Mouse (Mus musculus): ENCODE measurements at regions not wholly inside any gene's neighbourhood (a gene's known extent, or its start where the extent isn't known, plus 50 kb on each side); places are given as distances from the start of the nearest gene placed in this dataset.

DNA sequence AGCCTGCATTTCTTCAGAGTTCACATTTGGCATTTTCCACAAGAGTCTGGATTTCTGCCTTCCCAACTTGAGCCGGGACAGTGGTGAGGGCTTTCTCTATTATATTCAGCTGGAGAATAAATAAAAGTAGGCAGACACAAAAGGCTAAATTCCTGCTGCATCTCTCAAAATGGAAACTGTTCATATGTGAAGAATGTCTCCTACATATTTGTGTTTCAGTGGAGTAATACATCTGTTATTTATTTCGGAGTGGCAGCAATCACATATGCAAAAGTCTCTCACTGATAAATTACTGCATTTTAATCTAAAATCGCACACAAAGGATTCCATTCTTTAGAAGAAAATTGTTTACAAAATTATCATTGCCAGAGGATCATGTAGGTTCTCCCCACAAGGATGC lies 230.9 kb upstream of the Tank start:
- no peak for DNase-seq

DNA sequence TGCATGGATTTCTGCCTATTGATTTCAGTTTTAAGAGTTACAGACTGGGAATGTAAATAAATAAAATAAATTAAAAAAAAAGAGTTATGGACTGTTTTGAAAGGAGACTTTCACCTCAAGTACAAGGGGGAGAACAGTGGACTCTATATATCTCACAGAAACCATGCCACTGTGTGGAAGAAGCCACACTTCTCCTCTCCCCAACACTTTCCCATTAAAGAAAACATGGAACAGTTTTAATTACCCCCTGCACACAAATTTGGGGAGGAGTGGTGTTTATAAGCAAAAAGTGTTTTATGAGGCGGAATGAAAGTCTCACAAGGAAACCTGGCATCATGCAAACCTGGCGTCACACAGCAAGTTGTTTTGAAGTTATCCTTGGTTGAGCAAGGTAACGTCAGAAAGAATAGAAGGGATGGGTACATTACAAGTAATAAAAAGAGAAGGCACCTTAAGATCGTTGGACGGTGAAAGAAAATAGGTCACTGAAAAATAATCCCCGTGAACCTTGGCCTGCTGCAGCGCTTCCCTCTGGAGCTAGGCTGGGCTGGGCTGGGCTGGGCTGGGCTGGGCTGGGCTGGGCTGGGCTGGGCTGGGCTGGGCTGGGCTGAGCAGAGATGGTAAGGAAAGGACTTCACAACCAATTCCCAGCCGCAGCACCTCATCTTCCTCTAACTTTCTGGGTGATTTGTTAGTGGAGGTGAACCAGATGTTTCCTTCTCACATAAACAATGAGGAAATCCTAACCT lies 232.2 kb upstream of the Tank start:
- no peak for DNase-seq

DNA sequence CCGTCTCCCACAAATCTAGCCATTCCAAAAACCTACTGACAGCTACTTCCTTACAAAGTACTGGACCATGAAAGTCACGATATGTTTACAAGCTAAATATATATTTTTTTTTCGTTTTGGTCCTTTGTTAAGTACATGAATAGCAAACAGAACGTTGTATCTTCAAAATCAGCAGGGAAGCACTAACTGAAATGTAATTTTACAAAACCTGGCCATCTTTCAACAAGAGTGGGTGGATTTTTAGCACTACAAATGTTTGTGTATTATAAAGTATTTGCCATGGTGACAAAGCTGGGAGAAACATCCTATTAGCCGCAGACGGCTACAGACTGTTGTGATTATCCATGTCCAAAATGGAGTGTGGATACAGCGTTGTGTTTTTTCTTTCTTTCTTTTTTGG lies 233.1 kb upstream of the Tank start:
- DNase-seq, result no peak

DNA sequence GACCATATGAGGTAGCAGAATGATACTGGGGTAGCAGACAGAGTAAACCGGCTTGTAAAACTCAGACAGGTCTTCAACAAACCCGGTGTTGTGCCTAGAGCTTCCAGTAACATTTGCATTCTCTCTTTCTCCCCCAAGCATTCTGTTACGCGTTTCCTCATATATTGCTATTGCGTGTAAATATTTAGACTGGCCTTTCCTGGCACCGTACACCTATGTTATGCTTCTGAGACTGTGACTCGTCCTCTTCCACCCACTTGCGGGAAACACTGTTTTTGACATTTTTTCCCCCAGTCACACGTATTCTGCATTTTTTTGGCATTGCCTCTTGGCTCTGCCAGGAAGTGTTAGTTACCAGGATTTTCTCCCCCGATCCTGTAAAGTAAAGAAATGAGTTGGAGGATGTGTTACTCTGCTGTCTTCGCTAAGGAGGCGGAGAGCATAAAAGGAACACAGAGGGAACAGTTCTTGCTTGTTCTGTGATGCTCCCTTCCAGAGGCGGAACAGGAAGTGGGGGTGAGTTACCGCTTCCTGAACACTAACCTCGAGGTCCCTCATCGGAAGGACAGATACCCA lies 233.7 kb upstream of the Tank start:
- DNase-seq, result peak; percentile 43

DNA sequence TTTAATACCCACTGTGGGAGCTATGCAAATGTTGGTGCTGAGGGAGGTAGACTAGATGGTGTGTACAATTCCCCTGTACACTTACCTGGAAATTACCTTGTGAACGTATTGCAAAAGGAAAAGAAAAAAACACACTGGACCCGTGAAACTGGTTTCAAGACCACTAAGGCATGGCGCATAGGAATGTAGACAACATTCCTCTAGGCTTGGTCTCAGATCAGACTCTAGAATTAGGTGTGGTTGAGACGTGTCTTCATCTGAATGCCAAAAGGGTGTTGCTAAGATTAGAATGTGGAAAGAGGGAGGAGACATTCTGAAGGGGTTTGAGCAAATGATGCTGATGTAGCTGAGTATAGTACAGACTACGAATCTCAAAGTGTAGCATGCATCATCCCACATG lies 237.1 kb upstream of the Tank start:
- DNase-seq, result no peak

DNA sequence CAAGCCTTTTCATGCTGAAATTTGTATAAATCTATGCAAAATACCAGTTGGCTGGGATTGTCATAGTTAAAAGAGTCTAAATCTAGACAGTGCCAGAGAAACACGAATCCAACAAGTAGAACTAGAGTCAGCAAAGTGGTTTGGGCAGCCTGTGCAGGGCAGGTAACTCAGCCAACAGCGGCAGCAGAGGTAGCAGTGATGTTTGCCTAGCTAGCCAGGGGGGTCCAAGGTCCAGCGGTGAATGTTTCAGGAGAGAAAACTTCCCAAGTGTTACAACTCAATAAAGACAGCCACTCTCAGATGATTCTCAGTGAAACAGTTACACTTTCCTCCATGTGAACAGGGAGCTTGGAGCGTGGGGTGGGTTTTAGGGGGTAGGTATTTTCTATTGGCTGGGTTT lies 259.2 kb upstream of the Tank start:
- DNase-seq, result peak; percentile 17

DNA sequence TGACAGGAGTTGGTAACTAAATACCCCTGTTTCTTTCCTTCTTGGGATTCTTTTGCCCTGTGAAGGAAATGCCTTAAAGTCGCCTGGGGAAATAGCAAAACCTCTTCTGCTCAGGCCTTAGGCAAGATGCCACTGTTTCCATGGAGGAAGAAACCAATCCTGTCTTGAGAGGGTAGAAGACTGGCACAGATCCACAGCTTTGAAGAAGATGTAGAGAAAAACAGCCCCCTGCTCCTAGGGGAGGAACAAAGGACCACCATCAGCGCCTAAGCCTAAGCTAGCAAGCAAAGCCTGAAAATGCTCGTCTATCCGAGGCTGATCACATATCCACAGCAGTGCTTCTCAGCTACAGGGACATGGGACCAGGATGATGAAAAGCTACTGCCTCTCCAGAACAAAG lies 268.0 kb upstream of the Tank start:
- DNase-seq, result no peak

DNA sequence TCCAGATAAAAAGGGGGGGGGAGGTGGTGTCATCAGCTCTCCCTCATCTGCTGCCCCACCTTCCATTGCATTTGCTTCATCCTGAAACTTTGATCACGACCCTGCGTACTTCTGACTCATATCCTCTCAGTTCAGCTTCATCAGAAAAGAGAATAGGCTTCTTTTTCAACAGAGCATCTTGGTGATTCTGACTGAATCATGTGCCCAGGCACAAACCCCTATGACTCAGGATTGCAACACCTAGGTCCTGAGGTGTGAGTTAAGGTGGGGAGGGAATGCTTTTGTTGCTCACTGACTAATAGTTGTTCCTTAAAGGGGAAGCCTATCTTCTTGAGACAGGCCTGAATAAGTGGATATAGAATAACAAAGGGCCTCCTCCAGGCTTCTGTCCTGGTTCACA lies 269.2 kb upstream of the Tank start:
- DNase-seq, result no peak

DNA sequence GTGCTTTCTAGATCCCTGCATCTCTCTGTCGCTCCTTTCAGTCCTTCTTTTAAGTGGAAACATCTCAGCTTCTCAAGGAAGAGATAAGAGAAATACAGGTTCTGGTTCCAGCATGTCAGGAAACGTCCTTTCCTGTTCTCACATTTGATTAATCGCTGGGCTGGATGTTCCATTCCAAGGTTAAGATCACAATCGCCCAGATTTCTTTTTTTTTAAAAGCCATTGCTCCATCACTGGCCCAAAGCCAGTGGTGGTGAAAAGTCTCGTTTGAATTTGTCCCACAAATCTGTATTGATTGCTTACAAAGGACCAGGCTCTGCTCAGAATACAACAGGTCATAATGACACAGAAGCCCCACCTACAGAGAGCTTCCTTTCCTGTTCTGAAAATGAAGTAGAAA lies 281.2 kb upstream of the Tank start:
- peak; percentile 62 for DNase-seq

DNA sequence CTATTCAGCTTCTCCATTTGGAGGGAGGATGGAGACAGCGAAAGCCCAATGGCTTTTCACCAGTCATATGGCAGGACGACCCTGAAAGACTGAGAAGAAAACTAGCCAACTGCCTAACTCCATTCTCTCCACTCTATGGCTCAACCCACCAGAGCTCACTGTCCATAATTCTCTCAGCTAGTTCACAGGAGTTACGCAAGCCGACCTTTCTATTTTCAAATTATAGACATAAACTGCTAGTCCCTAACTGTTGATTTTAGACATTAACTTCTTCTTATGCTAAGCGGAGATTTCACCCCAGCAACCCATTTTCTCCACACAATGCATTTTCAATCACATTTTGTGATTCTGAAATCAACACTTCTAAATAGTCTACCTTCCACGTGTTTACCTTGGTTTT lies 281.8 kb upstream of the Tank start:
- no peak for DNase-seq

DNA sequence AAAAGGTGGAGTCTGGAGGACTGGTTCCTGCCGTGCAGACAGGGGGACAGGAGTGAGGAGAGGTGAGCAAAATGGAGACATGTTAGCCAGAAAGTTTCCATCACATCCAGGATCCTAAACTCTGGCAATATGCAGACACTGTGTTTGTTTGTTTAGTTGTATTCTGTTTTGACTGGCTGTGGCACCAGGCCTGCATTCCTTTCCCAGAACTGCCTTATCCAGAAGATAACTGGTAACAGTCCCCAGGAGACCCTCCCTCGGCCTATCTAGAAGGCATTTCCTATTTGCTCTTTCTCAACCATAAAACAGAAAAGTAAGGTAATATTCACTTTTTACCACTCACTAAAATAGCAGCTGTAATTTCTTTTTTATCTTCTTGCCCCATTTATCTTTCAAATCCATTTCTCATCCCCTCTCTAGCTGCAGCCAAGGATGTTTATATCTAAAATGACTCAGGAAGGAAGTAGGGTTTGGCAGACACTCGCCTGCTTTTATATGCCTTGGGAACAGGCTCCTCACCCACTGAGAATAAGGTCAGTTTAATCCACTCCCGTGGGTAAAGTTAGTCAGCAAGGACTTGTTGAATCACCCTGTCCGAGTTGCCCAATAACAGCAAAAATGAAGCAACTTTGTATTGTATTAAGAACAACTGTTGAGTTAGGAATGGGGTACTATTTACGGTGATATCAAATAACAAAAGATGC lies 283.0 kb upstream of the Tank start:
- peak; percentile 61 for DNase-seq

DNA sequence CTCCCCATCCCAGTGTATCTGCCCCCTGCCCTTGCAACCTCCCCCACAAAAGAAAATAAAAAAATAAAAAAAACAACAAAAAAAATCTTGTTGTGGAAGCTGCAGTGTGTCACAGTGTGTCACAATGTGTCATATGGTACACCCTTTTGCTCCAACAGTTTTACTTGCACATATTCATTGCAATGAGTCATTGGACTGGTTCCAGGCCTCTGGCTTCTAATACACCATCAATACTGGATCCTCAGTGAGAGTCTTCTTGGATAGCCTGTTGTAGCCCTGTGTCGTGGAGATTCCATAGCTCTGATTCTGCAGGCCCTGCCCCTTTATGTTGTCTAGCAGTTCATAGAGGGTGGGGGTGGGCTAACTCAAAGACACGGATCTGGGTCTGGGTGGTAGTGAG lies 290.1 kb upstream of the Tank start:
- DNase-seq, result no peak

DNA sequence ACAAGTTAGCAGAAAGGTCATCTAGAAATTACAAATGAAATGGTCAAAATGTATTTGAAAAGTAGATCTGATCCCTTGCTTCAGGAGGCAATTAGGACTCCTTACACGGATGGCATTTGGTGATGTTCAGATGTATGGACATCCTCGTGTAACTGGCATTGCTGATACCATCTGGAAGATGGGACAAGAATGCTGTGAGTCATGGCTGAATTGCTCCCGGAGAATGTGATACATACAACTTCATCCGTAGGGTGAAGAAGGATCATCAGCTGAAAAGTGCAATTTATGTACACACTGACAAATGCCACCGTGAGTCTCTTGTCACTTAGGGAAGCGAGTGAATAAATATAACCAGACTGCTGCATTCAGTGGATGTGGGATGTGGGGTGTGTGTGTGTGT lies 293.7 kb upstream of the Tank start:
- no peak for DNase-seq

DNA sequence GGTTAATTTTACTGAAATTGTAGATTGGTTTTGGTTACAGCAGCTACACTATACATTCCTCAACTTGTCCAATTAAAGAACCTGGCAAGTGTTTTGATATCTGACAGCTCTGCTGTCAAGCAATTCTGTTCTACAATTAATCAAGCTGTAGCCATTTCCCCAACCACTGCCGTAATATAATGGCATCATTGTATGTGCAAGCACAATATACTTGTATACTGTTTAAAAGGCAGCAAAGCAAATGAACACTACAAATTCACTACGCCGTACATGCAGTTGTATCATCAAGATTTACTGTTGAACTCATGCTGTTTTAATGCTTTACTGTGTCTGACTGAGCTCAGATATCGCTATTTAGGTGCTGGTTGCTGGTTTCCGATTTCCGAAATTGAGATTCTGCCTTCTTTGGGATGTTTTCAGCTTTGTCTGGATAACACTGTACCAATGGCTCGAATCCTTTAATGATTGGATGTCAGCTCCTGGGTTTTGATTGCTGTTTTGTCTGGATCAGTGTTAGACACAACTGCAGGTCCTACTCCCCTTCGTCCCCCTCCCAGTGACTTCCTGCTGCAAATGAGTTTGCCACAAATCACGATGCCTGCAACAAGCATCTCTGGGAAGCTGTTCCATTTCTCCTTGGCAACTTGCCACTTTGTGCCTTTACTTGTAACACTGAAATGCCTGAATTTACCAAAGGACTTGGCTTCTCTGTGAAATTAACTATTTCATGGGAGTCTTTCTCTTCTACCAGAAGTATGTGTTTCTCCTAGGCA lies 294.4 kb upstream of the Tank start:
- no peak for DNase-seq

DNA sequence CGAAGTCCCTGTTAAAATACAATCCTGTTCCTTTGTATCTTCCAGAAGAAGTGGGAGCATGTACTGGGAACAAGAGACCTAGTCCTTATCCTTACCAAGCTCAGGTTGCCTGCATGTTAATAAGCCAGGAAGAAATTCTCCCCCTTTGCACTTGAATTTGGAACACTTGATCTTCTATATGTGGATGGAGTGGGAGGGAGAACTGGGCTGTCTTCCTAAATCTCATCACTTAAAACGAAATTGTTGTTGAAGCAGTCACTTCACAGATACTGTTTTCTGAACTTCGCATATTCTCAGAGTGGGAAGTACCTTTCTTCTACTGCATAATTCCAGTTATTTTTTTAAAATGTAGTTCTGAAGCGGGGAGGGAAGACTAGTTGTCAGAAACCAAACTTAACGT lies 305.7 kb upstream of the Tank start:
- no peak for DNase-seq

DNA sequence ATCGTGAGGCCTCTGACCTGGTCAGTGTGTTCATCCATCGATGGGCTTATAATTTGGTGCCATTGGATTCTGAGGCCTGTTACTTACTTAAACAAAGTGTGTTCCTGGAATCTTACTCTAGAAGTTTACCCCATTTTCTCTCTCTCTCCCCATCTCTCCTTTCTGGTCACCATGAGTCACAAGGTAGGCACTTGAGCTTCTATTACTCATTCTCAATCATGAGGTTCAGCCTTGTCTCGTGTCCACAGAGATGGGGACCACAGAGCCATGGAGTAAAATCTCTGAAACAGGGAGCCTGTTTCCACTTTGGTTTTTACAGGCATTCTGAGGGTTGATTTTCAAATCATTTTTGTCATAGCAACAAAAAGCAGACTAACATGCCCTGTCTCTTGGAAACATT lies 304.7 kb upstream of the Rbms1 start:
- no peak for DNase-seq

DNA sequence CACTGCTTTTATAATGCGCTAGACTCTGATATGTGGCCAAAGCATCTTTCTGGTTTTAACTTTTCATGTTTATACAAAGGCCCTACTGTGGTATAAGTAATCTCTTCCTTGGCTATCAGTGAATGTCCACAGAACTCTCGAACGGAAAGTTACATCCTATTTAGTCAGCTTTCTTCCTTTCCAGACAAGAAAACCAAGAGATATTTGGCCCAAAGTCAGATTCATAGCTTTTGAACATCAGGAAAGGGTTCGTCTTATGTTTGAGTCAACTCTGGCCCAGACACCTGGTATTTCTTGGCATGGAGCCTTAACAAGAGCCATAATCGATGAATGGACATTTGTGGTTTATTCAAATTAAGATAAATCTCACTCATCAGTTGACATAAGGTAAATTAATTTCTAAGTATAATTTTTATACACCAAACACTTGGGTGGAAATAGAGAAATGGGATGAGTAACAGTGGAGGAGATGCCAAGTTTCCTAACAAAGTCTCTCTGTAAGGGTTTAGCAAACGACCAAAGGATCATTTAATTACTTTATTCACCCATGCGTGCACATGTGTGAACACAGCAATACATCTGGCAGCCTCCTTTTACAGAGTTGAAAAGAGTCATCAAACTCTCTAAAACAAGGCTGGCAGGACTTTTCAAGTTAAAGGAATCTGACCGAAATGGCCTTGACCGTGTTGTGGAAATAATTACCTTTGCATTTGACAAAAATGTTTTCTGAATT lies 287.2 kb upstream of the Rbms1 start:
- DNase-seq, result no peak

DNA sequence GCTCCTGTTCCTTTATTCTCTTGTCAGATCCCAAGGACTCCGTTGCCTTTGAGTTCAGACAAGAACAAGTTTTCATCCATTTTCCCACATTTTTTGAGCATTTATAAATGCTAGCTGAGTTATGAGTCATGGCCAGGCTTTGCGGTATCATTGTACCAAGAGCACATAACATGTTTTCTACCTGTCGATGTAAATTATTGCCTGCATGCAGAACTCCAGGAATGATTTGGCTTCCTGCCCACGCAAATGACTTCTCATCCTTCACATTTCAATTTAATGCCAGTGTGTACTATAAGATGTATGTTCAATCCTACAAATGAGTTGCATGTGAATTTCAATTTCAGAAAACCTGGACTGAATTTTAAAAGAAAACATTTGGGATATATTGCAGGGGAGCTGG lies 285.0 kb upstream of the Rbms1 start:
- DNase-seq, result no peak

DNA sequence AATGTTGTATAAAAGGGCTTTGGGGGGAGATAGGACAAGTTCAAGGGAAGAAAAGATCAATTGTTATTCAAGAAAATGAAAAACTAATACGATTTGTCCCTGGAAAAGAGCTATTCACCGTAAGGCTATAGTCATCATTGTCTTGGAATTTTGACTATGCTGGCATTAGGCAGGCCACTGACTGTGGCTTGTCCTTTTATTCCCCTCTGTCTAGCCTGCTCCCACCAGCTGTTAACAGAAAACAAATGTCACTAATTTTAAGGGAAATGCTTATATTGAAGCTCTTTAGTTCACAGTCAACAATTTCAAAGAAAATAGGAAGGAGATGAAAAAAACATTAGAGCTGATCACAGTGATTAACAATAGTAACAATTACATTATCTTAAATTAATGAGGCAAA lies 284.3 kb upstream of the Rbms1 start:
- no peak for DNase-seq

DNA sequence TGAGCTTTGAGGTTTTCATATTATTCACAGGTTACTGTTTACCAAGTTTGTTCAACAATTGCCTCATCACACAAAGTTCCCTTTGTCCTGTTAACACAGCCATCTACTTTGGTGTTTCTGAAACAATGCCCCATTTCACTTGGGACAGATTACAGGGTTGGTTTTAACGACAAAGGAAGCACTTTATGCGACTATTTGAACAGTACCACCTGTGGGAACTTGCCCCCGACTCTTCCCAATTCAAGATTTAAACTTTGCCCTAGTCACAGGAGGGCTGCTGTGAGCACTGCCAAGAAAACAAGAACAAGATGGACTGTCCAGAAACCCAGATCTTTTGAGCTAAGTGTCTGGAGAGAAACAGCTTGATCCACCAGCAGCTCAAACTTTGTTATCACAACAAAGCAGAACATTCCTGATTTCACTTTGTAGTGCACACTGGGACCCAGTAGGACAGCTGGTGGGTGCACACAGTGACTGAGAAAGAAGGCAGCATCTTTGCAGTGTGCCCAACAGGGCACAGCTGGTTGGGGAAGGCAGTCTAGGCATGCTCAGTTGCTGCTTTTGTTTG lies 283.8 kb upstream of the Rbms1 start:
- peak; percentile 43 for DNase-seq

DNA sequence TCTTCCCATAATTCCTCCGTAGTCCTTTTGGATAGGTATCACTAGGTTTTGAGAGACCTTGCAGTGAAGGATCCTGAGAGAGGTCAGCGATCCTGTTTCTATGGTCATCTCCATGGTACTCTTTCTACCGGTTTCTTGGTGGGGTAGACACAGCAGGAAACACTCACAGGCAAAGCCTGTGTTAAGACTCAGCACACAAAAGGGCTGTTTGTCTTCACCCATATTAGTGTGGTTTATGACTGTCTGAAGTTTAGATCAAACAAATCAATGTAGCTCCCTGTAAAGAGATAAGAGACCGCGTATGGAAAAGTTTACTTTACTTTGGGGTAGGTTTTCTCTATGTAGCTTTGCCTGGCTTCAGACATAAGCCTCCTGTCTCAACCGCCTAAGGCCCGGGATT lies 282.5 kb upstream of the Rbms1 start:
- no peak for DNase-seq

DNA sequence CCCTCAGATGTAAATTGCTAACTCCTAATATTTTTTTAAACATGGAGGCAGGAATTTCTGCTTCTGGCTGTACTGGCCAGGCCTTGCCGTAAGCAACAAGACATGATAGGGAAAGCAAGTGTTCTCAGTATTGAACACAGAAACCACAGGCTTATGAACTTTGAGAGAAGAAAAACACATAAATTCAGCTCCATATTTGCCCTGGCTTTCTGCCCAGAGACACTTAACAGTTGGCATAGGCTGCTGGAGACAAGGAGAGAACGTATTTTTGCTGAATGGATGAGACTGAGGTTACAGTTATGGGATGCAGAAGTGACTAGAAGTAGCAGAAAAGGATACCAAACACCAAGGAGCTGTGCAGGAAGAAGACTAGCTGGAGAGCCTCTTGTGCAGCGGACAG lies 258.7 kb upstream of the Rbms1 start:
- peak; percentile 17 for DNase-seq

DNA sequence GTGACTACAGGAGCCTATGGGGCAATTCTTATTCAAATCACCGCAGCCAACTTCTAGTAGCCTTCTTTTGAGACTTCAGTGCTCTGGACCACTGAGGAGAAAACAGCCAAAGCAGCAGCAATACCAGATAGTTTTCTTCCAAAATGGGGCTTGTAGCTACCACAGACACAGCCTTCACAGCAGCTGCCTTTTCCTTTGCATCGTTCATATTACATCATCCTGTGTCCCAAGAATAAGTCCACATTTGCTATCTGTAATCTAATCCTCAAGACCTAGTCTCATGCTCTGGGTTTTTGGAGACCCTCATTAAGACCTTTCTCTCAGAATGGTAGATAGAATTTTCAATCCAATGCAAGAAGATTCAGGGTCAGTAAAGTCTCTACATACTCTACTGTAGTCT lies 258.2 kb upstream of the Rbms1 start:
- DNase-seq, result no peak
